Mouse (Mus musculus): ENCODE data around the gene Tmem254a.
"Not testable (repeated sequence)": the region's sequence is repeated elsewhere in the genome, so short reads cannot be mapped to it uniquely, and the experiment has no call there.

Gene Tmem254a

DNA sequence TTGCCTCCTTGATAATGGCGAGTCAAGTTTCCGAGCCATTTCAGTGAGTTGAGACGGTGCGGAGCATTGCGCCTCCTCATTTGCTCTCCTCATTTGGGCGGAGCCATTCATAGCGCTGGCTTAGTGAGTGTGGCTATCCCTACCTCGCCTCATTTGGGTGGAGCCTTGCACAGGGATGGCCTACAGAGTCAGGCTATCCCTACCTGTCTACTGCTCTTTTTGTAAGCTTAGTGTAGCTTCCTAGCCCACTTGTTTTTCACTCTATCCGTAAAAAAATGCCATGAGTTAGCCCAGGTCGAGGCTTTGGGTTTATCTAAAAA is at the start of gene Tmem254a:
Gene Tmem254a, minus strand, starts transcription at position 111 of the 320 bp plus-strand sequence.
- not testable (repeated sequence) for DNase-seq (ENCODE audit: low spot score)

- DNase-seq (ENCODE audit: low spot score) = not testable (repeated sequence)
These were observed 30.4 kb upstream of the Tmem254a start for GRCm38 (mm10) chr14:25957861-25958260.

- DNase-seq (ENCODE audit: low spot score) = not testable (repeated sequence)
These were observed 10.5 kb upstream of the Tmem254a start, which contains the start of gene Cphx1 for GRCm38 (mm10) chr14:25938004-25938403. TSS of gene Cphx1 (plus strand) at chr14:25938304.

- DNase-seq (ENCODE audit: low spot score) = not testable (repeated sequence)
These were observed 9.6 kb upstream of the Tmem254a start for GRCm38 (mm10) chr14:25936867-25937630.

- DNase-seq (ENCODE audit: low spot score) = not testable (repeated sequence)
These were observed 484 bp downstream of the Tmem254a start for GRCm38 (mm10) chr14:25926814-25927561.

- not testable (repeated sequence) for DNase-seq (ENCODE audit: low spot score)
These were observed 8.9 kb downstream of the Tmem254a start for GRCm38 (mm10) chr14:25918427-25919170.

GRCm38 (mm10) chr14:25908976-25909375 is 18.5 kb downstream of the Tmem254a start:
- DNase-seq (ENCODE audit: low spot score) = not testable (repeated sequence)

DNA sequence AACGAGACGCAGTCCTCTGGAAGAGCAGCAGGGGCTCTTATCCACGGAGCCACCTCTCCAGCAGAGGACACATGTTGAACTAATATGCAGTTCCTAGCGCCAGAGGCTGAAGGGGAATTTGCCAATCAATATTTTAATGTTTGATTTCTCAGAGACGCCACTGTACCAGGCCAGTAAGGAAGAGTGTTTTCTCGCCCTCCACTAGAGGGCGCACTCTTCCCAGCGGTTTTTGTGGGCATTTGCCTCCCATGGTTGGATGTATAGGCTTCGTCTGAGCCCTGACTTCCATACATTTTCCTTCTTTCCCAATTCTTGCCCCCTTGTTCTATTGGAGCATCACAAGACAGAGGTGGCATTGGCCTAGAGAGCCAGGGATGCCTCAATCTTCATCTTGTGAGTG is 20.2 kb downstream of the Tmem254a start:
- not testable (repeated sequence) for DNase-seq (ENCODE audit: low spot score)

DNA sequence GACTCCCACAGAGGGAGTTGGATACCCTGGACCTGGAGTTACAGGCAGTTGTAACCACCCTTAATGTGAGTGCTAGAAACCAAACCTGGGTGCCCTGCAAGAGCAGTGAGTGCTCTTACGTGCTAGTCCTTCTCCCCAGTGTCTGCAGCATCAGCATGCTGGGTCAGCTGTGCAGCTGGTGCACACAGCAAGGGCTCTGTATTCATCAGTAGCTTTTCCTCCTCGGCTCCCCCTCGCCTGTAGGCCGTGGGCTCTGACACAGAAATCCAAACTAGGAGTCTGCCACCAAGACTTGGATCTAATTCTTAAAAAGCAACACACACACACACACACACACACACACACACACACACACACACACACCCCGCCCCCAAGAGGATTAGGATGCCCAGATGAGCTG is 22.2 kb downstream of the Tmem254a start:
- DNase-seq (ENCODE audit: low spot score) = not testable (repeated sequence)

DNA sequence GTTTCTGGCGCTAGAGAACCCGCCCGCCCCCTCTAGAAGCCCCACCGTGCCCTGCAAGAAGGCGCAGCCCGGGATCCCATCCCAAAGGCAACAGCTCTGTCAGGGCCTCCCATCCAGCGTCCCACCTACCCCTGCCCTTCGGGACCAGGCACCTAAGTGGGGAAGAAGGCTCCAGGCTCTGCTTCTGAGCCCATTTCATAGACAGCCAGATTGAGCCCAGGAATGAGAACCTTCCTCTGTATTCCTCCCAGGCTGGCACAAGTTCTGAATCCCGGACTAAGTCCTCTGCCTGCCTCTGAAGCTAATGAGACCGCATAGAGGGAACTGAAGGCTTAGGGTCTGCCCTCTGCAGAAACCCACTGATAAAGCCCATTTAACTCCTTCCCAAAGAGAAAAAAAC is 24.5 kb downstream of the Tmem254a start, which contains the start of gene Plac9a:
Gene Plac9a, minus strand, starts transcription at position 101 of the 400 bp plus-strand sequence.
- DNase-seq (ENCODE audit: low spot score) = not testable (repeated sequence)

GRCm38 (mm10) chr14:25895686-25896085 is 31.8 kb downstream of the Tmem254a start:
- DNase-seq (ENCODE audit: low spot score) = not testable (repeated sequence)

DNA sequence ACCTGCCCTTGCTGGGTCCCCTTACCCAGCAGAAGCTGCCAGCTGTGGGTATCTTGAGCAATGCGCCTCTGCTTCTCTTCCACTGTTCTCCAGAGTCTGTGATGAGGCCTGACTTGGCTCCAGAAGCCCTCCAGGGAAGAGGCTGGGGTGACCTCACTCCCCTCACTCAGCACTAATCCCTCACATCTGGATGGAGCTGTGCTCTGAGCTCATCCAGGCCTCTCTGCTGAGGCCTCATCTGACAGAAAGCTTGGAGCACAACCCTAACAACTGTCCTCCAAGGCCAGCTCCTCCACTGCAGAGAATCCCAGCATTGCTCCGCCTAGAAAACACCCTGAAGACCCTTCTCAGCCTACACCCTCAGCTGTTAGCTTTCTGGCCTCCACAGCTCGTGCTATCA is 32.9 kb downstream of the Tmem254a start:
- not testable (repeated sequence) for DNase-seq (ENCODE audit: low spot score)

GRCm38 (mm10) chr14:25885886-25886285 is 41.6 kb downstream of the Tmem254a start:
- DNase-seq (ENCODE audit: low spot score) = not testable (repeated sequence)

GRCm38 (mm10) chr14:25881769-25882168 is 45.7 kb downstream of the Tmem254a start:
- DNase-seq (ENCODE audit: low spot score) = not testable (repeated sequence)

- DNase-seq (ENCODE audit: low spot score) = not testable (repeated sequence)
These were observed 50.8 kb downstream of the Tmem254a start for GRCm38 (mm10) chr14:25876640-25877039.
